Mouse (Mus musculus) hematopoietic stem cell, adult 5-6 weeks (primary cell): ENCODE results near the gene Mgl2. TPM values are rescaled to one million over a fixed set of nuclear protein-coding genes. Genes with fewer than 3 reads are reported as not detected.
"Not testable (repeated sequence)": the region's sequence is repeated elsewhere in the genome, so short reads cannot be mapped to it uniquely, and the experiment has no call there.

Source experiments
- ATAC-seq, 2 experiments: fragments of 125-278 bp in 1 of 2; replicated peaks in 1 of 2; 2 replicates each; pipeline ENCODE4 v1.8.0; 2016 to 2017; ENCODE audit warnings: inconsistent platforms in 2 of 2, mild to moderate bottlenecking in 2 of 2, moderate number of reproducible peaks in 2 of 2, low read depth in 1 of 2, moderate TSS enrichment in 1 of 2; ENCODE audit not compliant: low FRiP score in 2 of 2, poor library complexity in 2 of 2, severe bottlenecking in 2 of 2, insufficient read depth in 1 of 2, low TSS enrichment in 1 of 2
- total RNA-seq: library from RNA; stranded (forward); fragments of 172-1452, 232-1000 nt; gene quantifications from 2 replicates; pipeline ENCODE4 v1.2.3, GENCODE M21; 2017

Gene Mgl2
- 1.2 and 5.9 TPM in 2 replicates for total RNA-seq

- ATAC-seq, result peak; percentile 62 to 66; a peak in 3 of 4 replicates
Observed at GRCm38 (mm10) chr11:70129926-70130379, at the start of gene Mgl2. Gene Mgl2 (plus strand): TSS chr11:70130329.

- ATAC-seq, result peak; percentile 39 to 55; a peak in 2 of 4 replicates
Observed at GRCm38 (mm10) chr11:70080803-70081590, 49.1 kb upstream of the Mgl2 start.

DNA sequence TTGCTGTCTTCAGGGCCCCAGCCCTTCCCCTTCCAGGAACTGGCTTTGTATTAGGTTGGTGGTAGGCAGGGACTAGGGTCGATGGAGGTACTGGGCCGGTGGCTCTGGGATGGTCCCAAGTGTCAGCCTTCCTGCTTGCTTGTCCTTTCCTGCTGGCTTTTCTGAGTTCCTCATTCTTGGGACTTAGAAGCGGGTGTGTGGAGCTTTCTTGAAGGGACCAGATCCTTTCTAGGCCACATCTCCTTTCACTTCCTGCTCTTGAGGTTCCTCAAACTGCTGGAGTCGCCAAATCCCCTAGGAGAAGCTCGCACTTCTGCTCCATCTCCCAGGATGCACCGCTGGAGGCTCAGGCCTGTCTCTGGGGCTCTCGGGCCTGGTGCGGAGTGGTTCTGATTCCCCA, 45.6 kb upstream of the Mgl2 start:
- ATAC-seq, result peak in 1 of 2 experiments; percentile 23; a peak in 1 of 4 replicates

DNA sequence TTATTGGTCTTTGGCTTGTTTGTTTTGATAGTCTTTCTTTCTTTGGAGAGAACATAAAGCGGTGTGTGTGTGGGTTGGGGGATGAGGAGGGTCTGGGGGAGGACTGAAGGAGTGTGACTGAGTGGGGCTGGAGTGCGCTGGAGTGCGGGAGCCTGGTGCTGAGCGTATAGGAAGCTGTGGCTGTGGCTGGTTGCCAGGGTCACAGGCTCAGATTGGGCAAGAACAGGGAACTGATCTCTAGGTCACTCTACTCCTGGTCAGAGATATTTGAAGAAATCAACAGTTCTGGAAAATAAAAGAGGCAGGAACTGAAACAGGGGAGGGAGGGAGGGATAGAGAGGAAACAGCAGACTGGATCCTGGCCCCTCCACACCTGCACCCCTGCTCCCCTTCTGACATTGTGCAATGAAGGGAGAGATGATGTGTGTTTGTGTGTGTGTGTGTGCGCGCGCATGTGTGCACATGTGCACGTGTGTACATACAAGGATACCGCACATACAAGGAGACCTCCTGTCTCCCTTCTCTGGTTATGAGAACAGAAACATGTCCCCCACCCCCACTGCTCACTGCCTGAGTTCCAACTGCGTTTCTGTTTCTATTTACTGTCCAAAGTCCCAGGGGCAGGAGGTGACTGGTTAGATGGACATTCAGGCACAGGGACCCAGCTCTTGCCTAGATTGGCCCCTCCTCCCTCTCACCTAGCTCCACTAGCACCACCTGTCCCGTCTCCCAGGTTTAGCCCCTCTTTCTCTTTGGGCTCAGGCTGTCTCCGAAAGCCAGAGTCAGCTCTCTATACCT, 37.9 kb upstream of the Mgl2 start, which contains the start of gene Asgr2:
Asgr2 (plus strand) TSS at position 659 of the 798 bp plus-strand sequence.
- ATAC-seq, result peak; percentile 81

DNA sequence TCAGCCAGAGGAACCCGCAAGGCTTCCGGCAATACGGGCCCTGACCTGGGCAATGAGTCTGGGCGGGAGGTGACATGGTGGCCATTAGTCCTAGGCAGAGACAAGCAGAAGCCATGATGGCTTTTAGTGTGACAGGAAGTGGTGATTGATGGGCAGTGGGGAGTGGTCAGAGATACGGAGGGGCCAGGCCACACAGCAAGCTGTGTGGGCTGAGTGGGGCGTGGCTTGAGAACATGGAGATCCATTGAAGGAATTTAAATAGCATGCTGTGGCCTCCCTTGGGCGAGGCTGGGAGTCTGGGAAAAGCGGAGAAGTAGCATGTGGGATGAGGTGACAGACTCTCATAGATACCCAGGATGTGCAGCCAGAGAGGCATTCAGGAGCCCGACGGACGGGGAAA, 32.7 kb upstream of the Mgl2 start:
- no peak for ATAC-seq

GRCm38 (mm10) chr11:70099102-70099501, 31.0 kb upstream of the Mgl2 start:
- ATAC-seq, result no peak

GRCm38 (mm10) chr11:70099809-70100208, 30.3 kb upstream of the Mgl2 start:
- ATAC-seq, result no peak

- ATAC-seq, result 0 out of 4 replicates have a peak, but pooled peaks of 1 of the 2 experiments have one; percentile 7
Observed at GRCm38 (mm10) chr11:70103701-70104315, 26.3 kb upstream of the Mgl2 start.

GRCm38 (mm10) chr11:70107085-70107484, 23.0 kb upstream of the Mgl2 start:
- no peak for ATAC-seq

- 0 out of 4 replicates have a peak, but pooled peaks of 1 of the 2 experiments have one; percentile 39 for ATAC-seq
Observed at GRCm38 (mm10) chr11:70110146-70110545, 20.0 kb upstream of the Mgl2 start.

GRCm38 (mm10) chr11:70114562-70114961, 15.6 kb upstream of the Mgl2 start:
- ATAC-seq, result no peak

GRCm38 (mm10) chr11:70115901-70116300, 14.2 kb upstream of the Mgl2 start:
- no peak for ATAC-seq

DNA sequence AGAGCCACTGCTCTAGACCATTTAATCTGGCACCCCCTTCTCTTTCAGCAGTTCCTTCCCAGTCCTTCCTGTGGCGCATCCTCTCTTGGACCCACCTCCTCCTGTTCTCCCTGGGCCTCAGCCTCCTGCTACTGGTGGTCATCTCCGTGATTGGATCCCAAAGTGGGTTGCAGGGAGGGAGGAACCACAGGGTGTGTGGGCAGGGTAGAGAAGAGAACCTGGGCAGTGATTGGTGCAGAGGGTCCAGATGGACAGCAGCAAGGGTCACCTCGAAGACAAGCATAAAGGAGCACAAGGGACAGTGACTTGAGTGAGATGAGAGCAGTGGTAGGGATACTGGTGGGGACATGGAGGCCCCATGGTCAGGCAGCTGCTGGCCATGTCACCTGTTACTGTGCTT, 4.9 kb downstream of the Mgl2 start:
- ATAC-seq, result not testable (repeated sequence)

GRCm38 (mm10) chr11:70135925-70136324, 5.8 kb downstream of the Mgl2 start:
- ATAC-seq, result not testable (repeated sequence)

GRCm38 (mm10) chr11:70139171-70139570, 9.0 kb downstream of the Mgl2 start:
- ATAC-seq, result no peak

DNA sequence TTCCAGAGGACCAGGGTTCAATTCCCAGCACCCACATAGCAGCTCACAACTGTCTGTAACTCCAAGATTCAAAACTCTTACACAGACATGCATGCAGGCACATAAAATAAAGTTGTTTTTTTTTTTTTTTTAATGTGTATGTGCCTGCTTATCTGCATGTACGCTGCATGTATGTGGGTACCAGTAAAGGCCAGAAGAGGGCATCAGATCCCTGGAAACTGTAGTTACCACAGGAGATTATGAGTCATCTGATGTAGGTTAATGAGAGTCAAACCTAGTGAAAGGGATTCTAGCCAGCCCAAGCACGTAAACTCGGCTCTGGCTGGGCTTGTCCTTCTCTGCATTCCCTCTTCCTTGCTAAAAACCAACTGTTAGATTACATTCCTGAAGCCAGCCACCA, 20.9 kb downstream of the Mgl2 start:
- no peak for ATAC-seq

GRCm38 (mm10) chr11:70155897-70156296, 25.8 kb downstream of the Mgl2 start, which contains the start of gene Clec10a:
Gene Clec10a (plus strand): TSS chr11:70156197.
- ATAC-seq, result not testable (repeated sequence)
